Mouse (Mus musculus): Measurements from ENCODE around the gene Smoc1.

Gene Smoc1

DNA sequence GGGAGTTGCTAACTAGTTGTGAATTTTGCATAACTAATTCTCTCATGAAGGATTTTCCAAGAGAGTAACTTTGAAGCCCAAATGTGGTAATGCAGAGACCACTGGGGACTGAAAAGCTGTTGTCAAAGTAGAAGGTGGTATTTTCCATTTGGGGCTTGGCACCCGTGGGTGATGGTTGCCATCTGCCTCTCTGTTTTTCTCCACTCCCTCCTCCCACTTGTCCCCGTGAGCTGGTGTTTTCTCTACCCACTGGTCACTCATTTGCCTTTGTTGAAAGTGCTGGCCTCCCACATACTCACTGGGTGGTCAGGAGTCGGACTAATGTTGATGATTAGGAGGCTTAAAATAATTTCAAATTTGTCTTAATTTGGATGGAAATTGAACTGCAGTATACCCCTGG lies 104.1 kb downstream of the Smoc1 start:
- no peak for DNase-seq (ENCODE audit: low spot score in 2 of 2)

DNA sequence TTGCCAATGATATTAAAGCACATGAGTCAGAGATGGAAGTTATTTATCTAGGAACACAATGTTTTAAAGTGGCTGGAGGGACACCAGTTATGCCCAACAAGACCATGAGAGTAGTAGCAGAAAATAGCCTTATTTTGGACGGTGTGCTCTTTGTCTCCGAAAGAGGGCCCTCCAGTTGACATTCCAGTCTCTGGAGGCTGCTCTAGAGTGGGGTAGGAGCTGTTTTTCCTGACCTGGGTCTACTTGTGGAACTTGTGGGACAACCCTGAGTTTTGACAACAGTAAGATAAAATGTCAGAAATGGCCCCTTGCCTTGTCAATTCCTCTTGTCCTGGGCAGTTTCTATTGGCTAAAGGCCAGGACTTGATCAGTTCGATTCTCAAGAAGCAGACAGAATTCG lies 104.5 kb downstream of the Smoc1 start:
- DNase-seq (ENCODE audit: low spot score in 2 of 2), result no peak

GRCm38 (mm10) chr12:81133055-81133665 lies 106.6 kb downstream of the Smoc1 start:
- no peak for DNase-seq (ENCODE audit: low spot score in 2 of 2)

GRCm38 (mm10) chr12:81138217-81138616 lies 111.6 kb downstream of the Smoc1 start:
- DNase-seq (ENCODE audit: low spot score in 2 of 2), result no peak

- no peak for DNase-seq (ENCODE audit: low spot score in 2 of 2)
Measured at GRCm38 (mm10) chr12:81139463-81139862, 112.9 kb downstream of the Smoc1 start.

GRCm38 (mm10) chr12:81140594-81141328 lies 114.2 kb downstream of the Smoc1 start:
- DNase-seq (ENCODE audit: low spot score in 2 of 2), result peak; percentile 23 to 28

DNA sequence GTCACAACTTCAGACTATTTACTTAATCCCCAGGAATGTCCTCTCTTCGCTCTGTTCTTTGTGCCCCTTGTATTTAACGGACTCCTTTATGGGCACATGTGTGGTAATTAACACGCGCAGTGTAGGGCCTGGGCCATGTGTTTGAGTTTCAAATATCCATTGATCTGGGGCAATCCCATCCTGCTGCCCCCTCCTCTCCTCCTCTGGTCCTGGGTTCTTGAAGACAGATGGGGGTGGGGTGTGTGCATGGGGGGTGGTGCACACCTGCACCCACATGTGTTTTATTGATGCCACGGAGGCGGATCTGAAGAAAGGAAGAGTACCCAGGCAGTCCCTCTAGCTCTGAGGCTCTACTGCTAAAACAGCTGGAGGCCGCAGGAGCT lies 114.7 kb downstream of the Smoc1 start:
- DNase-seq (ENCODE audit: low spot score in 2 of 2), result no peak

- no peak for DNase-seq (ENCODE audit: low spot score in 2 of 2)
Measured at GRCm38 (mm10) chr12:81142231-81142630, 115.6 kb downstream of the Smoc1 start.

- DNase-seq (ENCODE audit: low spot score in 2 of 2), result no peak
Measured at GRCm38 (mm10) chr12:81144201-81144600, 117.6 kb downstream of the Smoc1 start.

DNA sequence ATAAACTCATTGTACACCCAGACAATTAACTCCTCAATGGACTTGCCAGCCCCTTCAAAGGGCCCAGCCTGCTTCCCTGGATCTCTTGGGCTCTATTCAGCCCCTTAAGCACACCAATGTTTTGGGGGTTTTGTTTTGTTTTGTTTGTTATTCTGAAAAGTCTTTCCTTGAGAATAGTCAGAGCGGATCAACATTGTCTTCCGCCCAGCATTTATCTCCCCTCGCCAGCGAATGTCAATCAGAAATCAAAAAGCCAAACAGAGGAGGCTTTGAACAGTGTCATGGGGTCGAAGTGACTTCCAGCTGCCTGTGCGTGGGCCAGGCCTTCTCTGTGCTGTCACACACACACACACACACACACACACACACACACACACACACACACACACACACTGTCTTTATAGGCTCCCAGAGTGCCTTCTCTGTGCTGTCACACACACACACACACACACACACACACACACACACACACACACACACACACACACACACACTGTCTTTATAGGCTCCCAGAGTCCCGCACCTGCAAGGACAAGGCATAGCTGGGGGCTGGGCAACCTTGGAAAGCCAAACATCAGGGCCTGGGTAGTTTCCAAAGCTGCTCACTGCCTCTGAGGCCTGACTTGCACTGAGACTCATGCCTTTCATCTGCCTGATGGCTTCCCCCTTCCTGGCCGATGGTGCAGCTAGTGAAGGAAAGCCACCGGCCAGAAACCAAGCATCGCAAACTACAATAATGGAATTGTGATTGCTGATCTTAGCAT lies 120.0 kb downstream of the Smoc1 start:
- DNase-seq (ENCODE audit: low spot score in 2 of 2), result no peak

DNA sequence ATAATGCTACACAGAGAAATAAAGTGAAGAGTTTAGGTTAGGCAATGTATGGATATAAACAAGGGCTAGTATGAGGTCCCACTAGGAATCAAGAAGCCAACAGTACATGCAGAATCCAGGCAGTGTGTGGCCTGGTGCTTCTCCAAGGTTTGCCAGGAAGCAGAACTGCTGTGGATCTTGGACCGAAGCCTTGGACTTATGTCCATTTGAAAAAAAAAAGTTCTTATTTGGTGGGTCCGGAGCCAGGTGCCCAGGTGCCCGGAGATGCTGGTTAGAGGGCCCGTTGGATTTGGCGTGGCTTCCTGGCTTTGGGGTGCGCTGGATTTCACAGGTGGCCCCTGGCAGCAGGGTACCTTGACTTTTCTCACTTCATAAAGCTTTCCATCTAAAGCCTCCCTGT lies 121.3 kb downstream of the Smoc1 start:
- no peak for DNase-seq (ENCODE audit: low spot score in 2 of 2)

GRCm38 (mm10) chr12:81150917-81151316 lies 124.3 kb downstream of the Smoc1 start:
- DNase-seq (ENCODE audit: low spot score in 2 of 2), result no peak

DNA sequence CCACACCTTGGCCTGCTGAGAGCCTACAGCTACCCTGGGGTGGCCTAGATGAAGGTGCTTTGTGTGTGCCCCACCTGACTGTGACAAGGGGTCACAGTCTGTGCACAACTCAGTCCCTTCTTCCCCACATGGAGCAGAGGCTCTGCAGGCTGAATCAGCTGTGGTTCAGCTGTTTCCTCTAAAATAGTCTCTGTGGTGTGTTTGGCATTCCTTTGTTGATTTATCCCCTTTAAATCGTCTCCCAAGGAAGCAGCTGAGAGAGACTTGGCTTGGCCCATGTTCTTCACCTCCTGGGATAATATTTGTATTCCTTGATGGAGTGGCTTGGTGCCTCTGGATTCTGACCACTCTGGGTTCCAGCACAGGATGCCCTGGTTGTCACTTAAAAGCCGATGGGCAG lies 125.5 kb downstream of the Smoc1 start:
- no peak for DNase-seq (ENCODE audit: low spot score in 2 of 2)

GRCm38 (mm10) chr12:81155675-81156074 lies 129.1 kb downstream of the Smoc1 start:
- DNase-seq (ENCODE audit: low spot score in 2 of 2), result no peak

GRCm38 (mm10) chr12:81156841-81157240 lies 130.2 kb downstream of the Smoc1 start:
- DNase-seq (ENCODE audit: low spot score in 2 of 2), result no peak

GRCm38 (mm10) chr12:81159947-81160346 lies 133.3 kb downstream of the Smoc1 start:
- DNase-seq (ENCODE audit: low spot score in 2 of 2), result no peak

DNA sequence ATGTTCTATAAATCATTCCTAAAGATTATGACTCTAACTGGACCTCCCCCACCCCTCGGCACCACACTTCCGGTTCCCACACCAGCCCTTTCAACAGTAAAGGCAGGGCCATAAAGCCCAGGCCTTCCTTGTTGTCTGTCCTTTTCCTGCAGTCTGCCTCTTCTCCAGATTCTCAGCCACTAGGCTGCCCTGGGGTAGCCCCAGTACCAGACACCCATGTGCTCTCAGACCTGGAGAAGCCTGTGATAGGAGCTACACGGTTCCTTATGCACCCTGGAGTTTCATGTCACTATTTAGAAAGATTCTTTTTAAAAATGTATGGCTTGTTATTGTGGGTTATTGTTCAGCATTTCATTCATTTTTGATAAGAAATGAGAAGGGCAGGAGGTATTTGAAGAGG lies 133.8 kb downstream of the Smoc1 start:
- no peak for DNase-seq (ENCODE audit: low spot score in 2 of 2)

- DNase-seq (ENCODE audit: low spot score in 2 of 2), result no peak
Measured at GRCm38 (mm10) chr12:81160831-81161230, 134.2 kb downstream of the Smoc1 start.

GRCm38 (mm10) chr12:81161282-81161681 lies 134.7 kb downstream of the Smoc1 start:
- DNase-seq (ENCODE audit: low spot score in 2 of 2), result no peak

DNA sequence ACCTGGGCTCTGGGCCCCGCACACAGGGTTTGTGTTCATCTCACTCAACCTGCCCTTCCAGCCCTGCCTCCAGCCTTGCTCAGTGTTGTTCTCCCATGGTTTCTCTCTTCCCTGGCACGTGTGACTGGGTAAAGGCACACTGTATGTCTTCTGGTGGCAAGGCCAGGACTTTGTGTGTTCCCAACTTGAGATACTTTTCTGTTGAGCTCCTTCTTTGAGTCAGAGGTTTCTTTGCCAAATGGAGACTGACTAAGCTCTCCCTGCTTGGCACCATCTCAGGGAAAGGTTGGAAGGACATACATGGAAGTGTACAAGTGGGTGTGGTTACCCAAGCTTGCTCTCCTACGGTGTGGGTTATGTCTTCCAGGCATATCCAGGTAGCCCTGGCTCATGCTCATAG lies 136.5 kb downstream of the Smoc1 start:
- DNase-seq (ENCODE audit: low spot score in 2 of 2), result no peak

- DNase-seq (ENCODE audit: low spot score in 2 of 2), result no peak
Measured at GRCm38 (mm10) chr12:81163566-81163965, 137.0 kb downstream of the Smoc1 start.

GRCm38 (mm10) chr12:81166092-81166491 lies 139.5 kb downstream of the Smoc1 start:
- DNase-seq (ENCODE audit: low spot score in 2 of 2), result no peak

DNA sequence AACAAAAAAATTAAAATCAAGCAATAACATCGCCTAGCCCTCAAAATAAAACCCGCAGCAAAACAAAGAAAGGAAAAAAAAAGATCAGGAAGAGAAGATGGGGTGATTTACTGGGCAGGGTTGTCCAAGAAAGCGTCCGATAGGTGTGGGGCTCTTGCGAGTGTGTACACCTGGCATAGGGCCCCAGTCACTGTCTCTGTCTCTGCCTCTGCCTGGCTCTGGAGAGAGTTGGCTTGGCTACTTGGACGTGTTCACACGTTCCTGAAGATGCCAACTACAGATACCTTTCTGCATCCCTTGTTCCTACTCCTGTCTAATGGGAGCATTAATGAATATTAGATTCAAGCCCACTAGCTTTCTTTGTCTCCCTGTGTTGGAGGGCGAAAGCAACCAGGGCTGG lies 140.0 kb downstream of the Smoc1 start:
- DNase-seq (ENCODE audit: low spot score in 2 of 2), result no peak

Measured in frontal cortex, postnatal 36 days (tissue).